Comparison of ENCODE assay signal across 29 mouse cellular contexts in the genomic region with DNA sequence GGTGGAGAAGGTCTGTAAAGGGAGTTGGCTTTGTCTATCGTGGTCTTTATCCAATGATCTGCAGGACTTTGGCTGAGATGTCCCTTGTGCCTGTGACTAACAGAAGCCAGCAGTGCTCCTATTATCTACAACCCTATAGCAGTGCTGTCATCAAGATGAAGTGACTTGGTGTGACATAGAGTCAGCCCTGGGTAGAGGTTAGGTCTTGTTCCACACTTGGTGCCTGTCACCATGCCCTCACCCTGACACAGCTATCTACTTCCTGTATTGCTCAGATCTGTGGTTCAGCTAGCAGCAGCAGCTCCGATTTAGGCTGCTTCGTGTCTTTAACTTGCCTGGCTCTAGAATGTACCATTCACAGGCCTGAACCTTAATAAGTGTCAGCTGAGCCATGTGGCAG.
DNase-seq lines count a peak whose midpoint lies in the region; ATAC-seq and TF ChIP-seq lines count a peak whose summit lies in the region.
"Had no signal": no experiment of that assay in that cellular context is flagged by ENCODE, and none has a peak within 500 bp of the region (broad histone marks: within the 10 kb centered on the region; RNA-seq: fewer than 3 reads in every experiment).

No protein-coding gene starts in this region.

- no peak for TF ChIP-seq CTCF in thymus, adult 2 months (IDR thresholded peaks at IDR 0.05; ENCODE audit: borderline replicate concordance, control insufficient read depth, extremely low read depth, insufficient read depth, low read length, poor library complexity)
- no peak for TF ChIP-seq CTCF in G1E (IDR thresholded peaks at IDR 0.05; ENCODE audit: low read depth, low read length)

- H3K4me3 ChIP-seq in thymus, adult 2 months (ENCODE audit: control insufficient read depth, insufficient read depth, low read length), result no peak overlapping the region
- no peak overlapping the region for H3K4me3 ChIP-seq in G1E (ENCODE audit: low read depth, low read length)
- peak overlapping the region; percentile 3 for H3K4me3 ChIP-seq in megakaryocyte, embryonic 14.5 days (replicated peaks)
- H3K4me3 ChIP-seq: embryonic facial prominence, embryonic 10.5 days; embryonic facial prominence, embryonic 15.5 days; forebrain, embryonic 12.5 days; hindbrain, embryonic 12.5 days; intestine, embryonic 15.5 days; neural tube, embryonic 13.5 days had no signal

- peak; percentile 19 for DNase-seq in thymus, adult 2 months
- no peak for DNase-seq in thymus, adult 18-20 months
- DNase-seq in G1E (ENCODE audit: low spot score), result no peak
- peak; percentile 8 to 19 for DNase-seq in thymus, postnatal 36 days
- DNase-seq in embryo, embryonic 11 days, result no peak
- DNase-seq in heart, adult 9 months (ENCODE audit: low spot score in 2 of 2), result no peak
- DNase-seq: adrenal gland, postnatal 14 days; B cell, adult 2 months; cerebellum, adult 11 months; cerebellum, adult 9-10 months; forebrain, postnatal 0 days; heart, postnatal 36 days; kidney, adult 8-10 months; liver; lung, adult 2 months; lung, postnatal 10 days; midbrain, embryonic 14.5 days had no signal

- TF ChIP-seq POLR2A in thymus, adult 2 months (IDR thresholded peaks at IDR 0.05; ENCODE audit: control insufficient read depth, extremely low read depth, insufficient read depth, low read length, poor library complexity), result no peak

- WGBS in thymus, adult 2 months, result 76% methylated on average over 3 of the region's 3 CpGs

- ATAC-seq in G1E (ENCODE audit: extremely low read depth, insufficient number of reproducible peaks, low FRiP score, poor library complexity, severe bottlenecking), result 0 out of 2 replicates have a peak, but pooled peaks have one; percentile 23
- ATAC-seq in monocyte, adult 5-6 weeks (replicated peaks; ENCODE audit: insufficient number of reproducible peaks, low FRiP score, low TSS enrichment, poor library complexity, severe bottlenecking), result no peak
- ATAC-seq: hindbrain, postnatal 0 days; intestine, embryonic 15.5 days; Patski had no signal

- no peak overlapping the region for H3K27ac ChIP-seq in thymus, adult 2 months (ENCODE audit: control insufficient read depth, insufficient read depth, low read length)
- H3K27ac ChIP-seq: embryonic facial prominence, embryonic 10.5 days; embryonic facial prominence, embryonic 15.5 days; forebrain, embryonic 12.5 days; hindbrain, embryonic 12.5 days; hindbrain, postnatal 0 days; intestine, embryonic 15.5 days; kidney, postnatal 0 days; liver, embryonic 14.5 days; neural tube, embryonic 13.5 days had no signal

- H3K9me3 ChIP-seq in G1E (replicated peaks), result no peaks in the 10 kb centered on the region
- peaks cover 7% of the 10 kb centered on the region for H3K9me3 ChIP-seq in megakaryocyte, embryonic 14.5 days
- H3K9me3 ChIP-seq: embryonic facial prominence, embryonic 10.5 days; embryonic facial prominence, embryonic 15.5 days; forebrain, embryonic 12.5 days; hindbrain, embryonic 12.5 days; intestine, embryonic 15.5 days; neural tube, embryonic 13.5 days had no signal

- H3K27me3 ChIP-seq in thymus, adult 2 months (ENCODE audit: control insufficient read depth, insufficient read depth, low read length), result no peaks in the 10 kb centered on the region
- no peaks in the 10 kb centered on the region for H3K27me3 ChIP-seq in G1E (ENCODE audit: insufficient read depth, low read length)
- H3K27me3 ChIP-seq in megakaryocyte, embryonic 14.5 days (replicated peaks), result peaks cover 10% of the 10 kb centered on the region
- H3K27me3 ChIP-seq: embryonic facial prominence, embryonic 15.5 days; forebrain, embryonic 12.5 days; hindbrain, embryonic 12.5 days; intestine, embryonic 15.5 days; neural tube, embryonic 13.5 days; Patski had no signal

- no peaks in the 10 kb centered on the region for H3K36me3 ChIP-seq in thymus, adult 2 months (ENCODE audit: control insufficient read depth, insufficient read depth, low read length)
- no peaks in the 10 kb centered on the region for H3K36me3 ChIP-seq in G1E (replicated peaks)
- no peaks in the 10 kb centered on the region for H3K36me3 ChIP-seq in megakaryocyte, embryonic 14.5 days (replicated peaks; ENCODE audit: low read length)
- H3K36me3 ChIP-seq: embryonic facial prominence, embryonic 10.5 days; embryonic facial prominence, embryonic 15.5 days; forebrain, embryonic 12.5 days; hindbrain, embryonic 12.5 days; intestine, embryonic 15.5 days; neural tube, embryonic 13.5 days had no signal

- H3K4me1 ChIP-seq in thymus, adult 2 months (replicated peaks; ENCODE audit: control insufficient read depth, insufficient read depth, low read length), result no peaks in the 10 kb centered on the region
- peaks cover 18% of the 10 kb centered on the region for H3K4me1 ChIP-seq in G1E (ENCODE audit: insufficient read depth, low read depth, low read length)
- peaks cover 38% of the 10 kb centered on the region for H3K4me1 ChIP-seq in megakaryocyte, embryonic 14.5 days
- H3K4me1 ChIP-seq: embryonic facial prominence, embryonic 10.5 days; embryonic facial prominence, embryonic 15.5 days; forebrain, embryonic 12.5 days; hindbrain, embryonic 12.5 days; intestine, embryonic 15.5 days; neural tube, embryonic 13.5 days had no signal

Comparison
In these comparisons a context has a peak if more than half of its experiments do, and no peak if none do; other contexts are left out.
1. DNase-seq: peak in thymus, adult 2 months (single experiment) and thymus, postnatal 36 days (2 of 2); none in thymus, adult 18-20 months (0 of 2), G1E (single experiment), embryo, embryonic 11 days (single experiment) and heart, adult 9 months (0 of 2).